Mouse (Mus musculus): ENCODE measurements around the gene Gm10065. TPM values are rescaled to one million over a fixed set of nuclear protein-coding genes. Genes with fewer than 3 reads are reported as not detected.

The Gm10065 gene
- total RNA-seq, 4 experiments from 2014 or later: not detected

DNA sequence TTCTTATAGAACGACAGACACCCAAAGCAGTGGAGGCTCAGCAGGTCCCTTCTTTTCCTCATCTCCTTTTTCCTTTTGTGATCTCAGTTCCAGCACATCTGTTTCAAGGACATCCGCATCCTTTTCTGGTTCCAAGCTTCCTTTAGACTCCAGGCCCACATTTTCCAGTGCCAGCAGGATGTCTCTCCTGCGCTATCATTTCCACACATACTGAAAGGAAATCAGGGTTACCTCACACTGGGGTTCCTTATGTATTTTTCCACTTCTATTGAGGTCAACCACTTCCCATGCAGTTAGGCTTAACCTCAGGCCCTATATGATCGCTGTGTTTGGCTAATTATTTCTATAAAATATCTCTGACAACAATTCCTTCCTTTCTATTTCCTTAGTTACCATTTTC, 43.8 kb downstream of the Gm10065 start:
- DNase-seq (ENCODE audit: low spot score in 2 of 2): no peak

Small RNAs within 50 kb of the gene (microRNA-seq; reads per million reads assigned to microRNA genes)
- 0 reads per million in 2 experiments for gene Mir1896

Other genes starting within 250 kb of the Gm10065 start
- gene Gpx5, start 186.7 kb downstream of the Gm10065 start, total RNA-seq (2022): not detected
- gene Gpx6, start 167.3 kb downstream of the Gm10065 start, total RNA-seq (2022): not detected
- gene Olfr1367, start 132.5 kb downstream of the Gm10065 start, total RNA-seq (2022): not detected
- gene Zscan12, start 116.6 kb downstream of the Gm10065 start, total RNA-seq (2022): 10 to 100 TPM in 1 of 4 experiments, 1 to 10 TPM in 3; 8.1 to 10.1 (median 8.5) TPM
- 10 to 100 TPM; 38.0 to 47.9 (median 44.9) TPM for gene Zkscan3, start 76.7 kb downstream of the Gm10065 start, total RNA-seq (2022)
- gene Pgbd1, start 38.4 kb downstream of the Gm10065 start, total RNA-seq (2022): 1 to 10 TPM; 1.4 to 2.5 (median 1.8) TPM
- 10 to 100 TPM; 50.7 to 68.4 (median 61.0) TPM for gene Zscan26, start 25.7 kb downstream of the Gm10065 start, total RNA-seq (2022)
- 1 to 10 TPM; 1.3 to 1.6 (median 1.4) TPM for gene Nkapl, start 10.9 kb downstream of the Gm10065 start, total RNA-seq (2022)
- gene Zkscan4, start 534 bp downstream of the Gm10065 start, total RNA-seq (2022): 1 to 10 TPM; 6.0 to 6.7 (median 6.3) TPM
- gene AK157302, start 15.8 kb upstream of the Gm10065 start, total RNA-seq (2022): 10 to 100 TPM; 17.4 to 24.2 (median 20.9) TPM
- 10 to 100 TPM; 47.7 to 68.8 (median 61.4) TPM for gene Gm11273, start 22.0 kb upstream of the Gm10065 start, total RNA-seq (2022)
- gene Zkscan8, start 51.7 kb upstream of the Gm10065 start, total RNA-seq (2022): 10 to 100 TPM; 17.9 to 21.9 (median 19.8) TPM
- not detected for gene Olfr1366, start 63.4 kb upstream of the Gm10065 start, total RNA-seq (2022)
- not detected for gene Olfr1535, start 80.5 kb upstream of the Gm10065 start, total RNA-seq (2022)
- not detected for gene Olfr1364, start 102.3 kb upstream of the Gm10065 start, total RNA-seq (2022)
- not detected for gene Olfr1362, start 134.6 kb upstream of the Gm10065 start, total RNA-seq (2022)
- gene Olfr11, start 163.1 kb upstream of the Gm10065 start, total RNA-seq (2022): not detected
- not detected for gene Olfr1361, start 183.9 kb upstream of the Gm10065 start, total RNA-seq (2022)
- gene Olfr1360, start 198.0 kb upstream of the Gm10065 start, total RNA-seq (2022): not detected
- not detected for gene Olfr1359, start 218.7 kb upstream of the Gm10065 start, total RNA-seq (2022)
- 10 to 100 TPM; 10.8 to 28.3 (median 22.4) TPM for gene Hist1h2bl, start 236.7 kb upstream of the Gm10065 start, total RNA-seq (2022)
- 10 to 100 TPM in 2 of 4 experiments, 1 to 10 TPM in 2; 8.1 to 36.7 (median 16.0) TPM for gene Hist1h2ai, start 237.0 kb upstream of the Gm10065 start, total RNA-seq (2022)
- gene Hist1h3h, start 238.2 kb upstream of the Gm10065 start, total RNA-seq (2022): 10 to 100 TPM; 30.3 to 49.1 (median 42.8) TPM
- 1 to 10 TPM; 2.8 to 4.8 (median 3.2) TPM for gene Hist1h2bm, start 242.6 kb upstream of the Gm10065 start, total RNA-seq (2022)